Mouse (Mus musculus) bone marrow macrophage, adult 2 months (primary cell): ENCODE data around the gene Ipo4.

Experiments
- CTCF ChIP-seq: IDR thresholded peaks from 2 replicates; pipeline ENCODE4 v1.5.1; 2012; ENCODE audit warnings: low read depth, mild to moderate bottlenecking, low read length, moderate library complexity
- POLR2A ChIP-seq: IDR thresholded peaks from 2 replicates; pipeline ENCODE4 v1.6.1; 2012; ENCODE audit warnings: mild to moderate bottlenecking, low read depth, low read length, borderline replicate concordance

DNA sequence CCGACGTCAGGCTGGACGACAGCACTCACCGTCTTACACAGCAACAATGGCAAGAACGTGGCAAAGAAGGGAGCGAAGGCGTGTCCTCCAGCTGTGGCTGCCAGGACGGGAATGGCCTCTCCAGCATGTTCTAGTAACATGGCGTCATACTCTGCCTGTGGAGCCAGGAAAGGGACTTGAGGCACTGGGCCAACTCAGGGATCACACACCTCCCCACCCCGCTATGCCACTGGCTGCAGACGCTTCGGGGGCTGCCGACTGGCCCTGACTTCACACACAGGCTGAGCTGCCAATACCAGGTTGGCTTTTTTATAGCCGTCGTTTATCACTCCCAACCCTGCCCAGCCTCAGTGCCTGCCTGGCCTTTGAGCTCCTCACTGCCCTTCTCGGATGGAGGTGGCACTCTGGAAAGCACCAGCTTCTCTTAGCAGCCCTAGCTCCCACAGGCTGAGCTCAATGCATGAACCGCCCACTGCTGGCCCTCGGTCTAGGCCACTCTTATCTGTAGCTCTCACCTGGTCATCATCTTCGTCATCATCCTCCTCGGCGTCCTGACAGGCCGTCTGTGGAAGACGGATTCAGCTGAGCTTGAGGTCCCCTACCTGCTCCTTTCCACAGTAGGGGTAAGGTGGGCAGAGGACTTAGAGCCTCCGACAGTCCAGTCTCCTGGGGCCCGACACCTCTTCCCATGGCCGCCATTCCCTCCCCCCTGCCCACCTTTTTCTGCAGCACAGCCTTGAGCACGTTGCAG is 7.5 kb downstream of the Ipo4 start:
- TF ChIP-seq CTCF: no peak
- TF ChIP-seq POLR2A: no peak
